Mouse (Mus musculus): ENCODE results near the gene Bsph1. TPM values are rescaled to one million over a fixed set of nuclear protein-coding genes. Genes with fewer than 3 reads are reported as not detected.
"Not testable (repeated sequence)": the region's sequence is repeated elsewhere in the genome, so short reads cannot be mapped to it uniquely, and the experiment has no call there.

The Bsph1 gene
- polyA plus RNA-seq (2015; fragmentation: Nextera tagmentation; extraction: Ambion mirVana), result not detected in 2 replicates

GRCm38 (mm10) chr7:13450541-13450940 is at the start of gene Bsph1:
Bsph1 (plus strand) TSS chr7:13450841.
- H3K36me3 ChIP-seq; H3K9ac ChIP-seq; H3K4me2 ChIP-seq; H3K4me3 ChIP-seq (replicated peaks); H3K4me1 ChIP-seq; ATAC-seq (ENCODE audit: insufficient read depth, low FRiP score, low read depth); H3K27ac ChIP-seq; H3K9me3 ChIP-seq; H3K27me3 ChIP-seq (replicated peaks): not testable (repeated sequence)
- WGBS, result 50% methylated on average over 1 of the region's 1 CpGs

- no peaks in the 10 kb centered on the region for H3K9me3 ChIP-seq
- ATAC-seq (ENCODE audit: insufficient read depth, low FRiP score, low read depth), result no peak
- WGBS, result 62% methylated on average over 1 of the region's 1 CpGs
Observed at GRCm38 (mm10) chr7:13511539-13511938, 60.9 kb downstream of the Bsph1 start.

More at GRCm38 (mm10) chr7:13511539-13511938, 60.9 kb downstream of the Bsph1 start:
- H3K4me2 ChIP-seq, result no peak overlapping the region
- H3K9ac ChIP-seq, result no peak overlapping the region
- H3K27me3 ChIP-seq (replicated peaks), result no peaks in the 10 kb centered on the region
- H3K36me3 ChIP-seq, result no peaks in the 10 kb centered on the region
- H3K27ac ChIP-seq, result no peak overlapping the region
- H3K4me1 ChIP-seq, result no peaks in the 10 kb centered on the region
- no peak overlapping the region for H3K4me3 ChIP-seq (replicated peaks)

Other genes with a start within 250 kb of the Bsph1 start
- gene Vmn1r89, start 237.8 kb upstream of the Bsph1 start, polyA plus RNA-seq (2015; fragmentation: Nextera tagmentation; extraction: Ambion mirVana), result not detected in 2 replicates
- 94.6 and 97.4 TPM in 2 replicates for gene Lig1, start 173.6 kb upstream of the Bsph1 start, polyA plus RNA-seq (2015; fragmentation: Nextera tagmentation; extraction: Ambion mirVana)
- gene Zswim9, start 172.1 kb upstream of the Bsph1 start, polyA plus RNA-seq (2015; fragmentation: Nextera tagmentation; extraction: Ambion mirVana), result 7.3 and 9.3 TPM in 2 replicates
- gene Pla2g4c, start 126.2 kb upstream of the Bsph1 start, polyA plus RNA-seq (2015; fragmentation: Nextera tagmentation; extraction: Ambion mirVana), result 0.95 and 1.1 TPM in 2 replicates
- not detected in 2 replicates for gene Cabp5, start 52.7 kb upstream of the Bsph1 start, polyA plus RNA-seq (2015; fragmentation: Nextera tagmentation; extraction: Ambion mirVana)
- not detected in 2 replicates for gene Bsph2, start 120.2 kb downstream of the Bsph1 start, polyA plus RNA-seq (2015; fragmentation: Nextera tagmentation; extraction: Ambion mirVana)
- gene Sult2a5, start 173.1 kb downstream of the Bsph1 start, polyA plus RNA-seq (2015; fragmentation: Nextera tagmentation; extraction: Ambion mirVana), result not detected in 2 replicates

All from stomach, embryonic 15.5 days (tissue).